Mouse (Mus musculus) neural tube, embryonic 14.5 days (tissue): ENCODE data around the gene Zfp551. TPM values are rescaled to one million over a fixed set of nuclear protein-coding genes. Genes with fewer than 3 reads are reported as not detected.

Experiments used
- ATAC-seq: fragments of 200-750 bp; cut with Nextera tagmentation; 2 replicates; pipeline ENCODE4 v1.8.0; 2017; ENCODE audit warnings: low read depth, mild to moderate bottlenecking, moderate TSS enrichment, moderate library complexity
- H3K27ac ChIP-seq: fragments of 300-500 bp; sonication (generic); 2 replicates; pipeline ENCODE4 v1.5.1; 2014; ENCODE audit warnings: low read depth, mild to moderate bottlenecking, control low read depth, low read length, moderate library complexity, mixed read lengths
- H3K27me3 ChIP-seq: fragments of 300-500 bp; sonication (generic); 2 replicates; pipeline ENCODE4 v1.6.1; 2014; ENCODE audit warnings: low read length; ENCODE audit not compliant: control insufficient read depth, insufficient read depth
- H3K36me3 ChIP-seq: fragments of 300-500 bp; sonication (generic); 2 replicates; pipeline ENCODE4 v1.6.1; 2014; ENCODE audit warnings: low read length, mixed read lengths; ENCODE audit not compliant: control insufficient read depth, insufficient read depth
- H3K4me1 ChIP-seq: fragments of 300-500 bp; sonication (generic); 2 replicates; pipeline ENCODE4 v1.6.1; 2014; ENCODE audit warnings: low read length; ENCODE audit not compliant: control insufficient read depth, insufficient read depth
- H3K4me2 ChIP-seq: fragments of 300-500 bp; sonication (generic); 2 replicates; pipeline ENCODE4 v1.6.1; 2014; ENCODE audit warnings: mild to moderate bottlenecking, low read depth, low read length, control low read depth
- H3K4me3 ChIP-seq: fragments of 300-500 bp; sonication (generic); 2 replicates; pipeline ENCODE4 v1.5.1; 2014; ENCODE audit warnings: low read depth, low read length, control low read depth, mixed read lengths
- H3K9ac ChIP-seq: fragments of 300-500 bp; sonication (generic); replicated peaks from 2 replicates; pipeline ENCODE4 v1.6.1; 2014; ENCODE audit warnings: low read depth, mild to moderate bottlenecking, control low read depth, low read length, mixed read lengths
- H3K9me3 ChIP-seq: fragments of 300-500 bp; sonication (generic); 2 replicates; pipeline ENCODE4 v1.6.1; 2016; ENCODE audit warnings: low read length; ENCODE audit not compliant: control insufficient read depth
- WGBS: fragments of 180-500 bp; shearing (Covaris S2); extraction: QIAGEN DNeasy Blood & Tissue Kit; methylation state at CpG from one replicate; pipeline ENCODE4 v1.1.7; 2014; 5-methylcytosine and 5-hydroxymethylcytosine counted together
- polyA plus RNA-seq: library from polyadenylated mRNA; unstranded; fragments of >200 nt; fragmentation: Nextera tagmentation; extraction: Ambion mirVana; gene quantifications from 2 replicates; pipeline ENCODE4 v1.2.1, GENCODE M21; 2014

The Zfp551 gene
- polyA plus RNA-seq = 12.0 and 12.9 TPM in 2 replicates

- H3K4me2 ChIP-seq = peak within 1 kb of the TSS; percentile 45
- no peaks in the 10 kb centered on the region for H3K27me3 ChIP-seq
- H3K27ac ChIP-seq = no peak within 1 kb of the TSS
- peaks cover under 1% of the 10 kb centered on the region; the same call in 1 of the 2 replicates for H3K36me3 ChIP-seq
- H3K9ac ChIP-seq = peak within 1 kb of the TSS; percentile 82
- H3K4me1 ChIP-seq = peaks cover 9% of the 10 kb centered on the region
- H3K9me3 ChIP-seq = no peaks in the 10 kb centered on the region
- ATAC-seq = peak; percentile 94
- under 1% methylated on average over 27 of the region's 27 CpGs for WGBS
- H3K4me3 ChIP-seq = peak within 1 kb of the TSS; percentile 59
Measured at GRCm38 (mm10) chr7:12422245-12422849, at the start of gene Zfp551. TSS of gene Zfp551 (minus strand) at chr7:12422751.

GRCm38 (mm10) chr7:12422855-12423254 is 304 bp upstream of the Zfp551 start:
- WGBS = 61% methylated on average over 3 of the region's 3 CpGs
- ATAC-seq = peak; percentile 44
- Histone ChIP-seq H3K9ac (no peak overlapping the region), H3K4me3 (peak overlapping the region; percentile 59), H3K4me1 (peaks cover 9% of the 10 kb centered on the region), H3K36me3 (no peaks in the 10 kb centered on the region), H3K27ac (no peak overlapping the region), H3K27me3 (no peaks in the 10 kb centered on the region), H3K4me2 (peak overlapping the region; percentile 45; the same call in 1 of the 2 replicates), H3K9me3 (no peaks in the 10 kb centered on the region)

GRCm38 (mm10) chr7:12421741-12422140 is 810 bp downstream of the Zfp551 start:
- H3K9ac ChIP-seq = peak overlapping the region; percentile 82
- H3K9me3 ChIP-seq = no peaks in the 10 kb centered on the region
- peaks cover 6% of the 10 kb centered on the region; the same call in 1 of the 2 replicates for H3K36me3 ChIP-seq
- peak overlapping the region; percentile 45 for H3K4me2 ChIP-seq
- no peaks in the 10 kb centered on the region for H3K27me3 ChIP-seq
- H3K4me1 ChIP-seq = peaks cover 9% of the 10 kb centered on the region
- H3K27ac ChIP-seq = no peak overlapping the region
- 64% methylated on average over 5 of the region's 5 CpGs for WGBS
- ATAC-seq = peak; percentile 41
- H3K4me3 ChIP-seq = peak overlapping the region; percentile 59

- 63% methylated on average over 1 of the region's 1 CpGs for WGBS
- H3K4me3 ChIP-seq = no peak within 1 kb of the TSS
- ATAC-seq = no peak
- no peaks in the 10 kb centered on the region for H3K27me3 ChIP-seq
- no peaks in the 10 kb centered on the region for H3K4me1 ChIP-seq
- 0 out of 2 replicates have a peak, but pooled peaks cover 3% of the 10 kb centered on the region for H3K9me3 ChIP-seq
- H3K27ac ChIP-seq = no peak within 1 kb of the TSS
- H3K9ac ChIP-seq = no peak within 1 kb of the TSS
- H3K36me3 ChIP-seq = no peaks in the 10 kb centered on the region
- no peak within 1 kb of the TSS for H3K4me2 ChIP-seq
Measured at GRCm38 (mm10) chr7:12369173-12369572, 53.4 kb downstream of the Zfp551 start, which contains the start of gene Vmn1r84. TSS of gene Vmn1r84 (minus strand) at chr7:12369273.

Other genes starting within 250 kb of the Zfp551 start
- not detected in 2 replicates for gene Vmn1r80, start 233.5 kb downstream of the Zfp551 start, polyA plus RNA-seq
- gene Vmn1r81, start 154.5 kb downstream of the Zfp551 start, polyA plus RNA-seq = 0.01 TPM in 1 of 2 replicates, not detected in the other
- gene Vmn1r82, start 122.3 kb downstream of the Zfp551 start, polyA plus RNA-seq = not detected in 2 replicates
- not detected in 2 replicates for gene Vmn1r83, start 93.3 kb downstream of the Zfp551 start, polyA plus RNA-seq
- gene Vmn1r84, start 53.5 kb downstream of the Zfp551 start, polyA plus RNA-seq = not detected in 2 replicates
- 44.7 and 50.7 TPM in 2 replicates for gene Zfp606, start 55.5 kb upstream of the Zfp551 start, polyA plus RNA-seq
- gene 2900092C05Rik, start 89.8 kb upstream of the Zfp551 start, polyA plus RNA-seq = not detected in 2 replicates
- 0.01 TPM in 1 of 2 replicates, not detected in the other for gene Vmn2r53, start 186.0 kb upstream of the Zfp551 start, polyA plus RNA-seq
- not detected in 2 replicates for gene Vmn2r54, start 217.6 kb upstream of the Zfp551 start, polyA plus RNA-seq